Mouse (Mus musculus): ENCODE results near the gene Mpig6b. TPM values are rescaled to one million over a fixed set of nuclear protein-coding genes. Genes with fewer than 3 reads are reported as not detected.

Mpig6b gene
- polyA plus RNA-seq, 1 experiment = 2.1 TPM

DNA sequence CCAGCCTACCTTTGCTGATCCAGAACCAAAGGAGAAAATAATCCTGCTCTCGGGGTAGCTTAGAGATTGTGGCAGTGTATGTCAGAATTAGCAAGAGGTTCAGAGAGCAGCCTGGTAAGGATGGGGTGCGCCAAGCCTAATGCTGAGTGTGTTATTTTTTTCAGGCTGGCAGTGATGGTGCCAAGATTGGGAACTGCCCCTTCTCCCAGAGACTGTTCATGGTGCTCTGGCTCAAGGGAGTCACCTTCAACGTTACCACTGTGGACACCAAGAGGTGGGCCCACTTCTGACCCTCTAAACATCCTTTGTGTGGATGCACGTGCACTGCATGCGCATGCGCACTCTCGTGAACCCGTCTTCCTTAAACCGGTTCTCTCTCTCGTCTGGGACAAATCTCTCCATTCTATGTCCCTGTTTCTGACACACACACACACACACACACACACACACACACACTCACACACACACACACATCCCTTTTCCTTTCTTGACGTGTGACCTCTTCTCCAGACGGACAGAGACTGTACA is 13.6 kb downstream of the Mpig6b start:
- DNase-seq = peak; percentile 3
- 49% methylated on average over 12 of the region's 12 CpGs for WGBS
- peak overlapping the region; percentile 83 for H3K4me3 ChIP-seq (replicated peaks; ENCODE audit: extremely low read depth, low read depth, low read length)
- TF ChIP-seq CTCF (IDR thresholded peaks at IDR 0.05; ENCODE audit: insufficient read depth, low read length) (no peak), POLR2A (IDR thresholded peaks at IDR 0.05; ENCODE audit: borderline replicate concordance, extremely low read depth, low read depth, low read length) (no peak)
- peaks cover 34% of the 10 kb centered on the region for H3K4me1 ChIP-seq (ENCODE audit: control insufficient read depth, insufficient read depth, low read length)

DNA sequence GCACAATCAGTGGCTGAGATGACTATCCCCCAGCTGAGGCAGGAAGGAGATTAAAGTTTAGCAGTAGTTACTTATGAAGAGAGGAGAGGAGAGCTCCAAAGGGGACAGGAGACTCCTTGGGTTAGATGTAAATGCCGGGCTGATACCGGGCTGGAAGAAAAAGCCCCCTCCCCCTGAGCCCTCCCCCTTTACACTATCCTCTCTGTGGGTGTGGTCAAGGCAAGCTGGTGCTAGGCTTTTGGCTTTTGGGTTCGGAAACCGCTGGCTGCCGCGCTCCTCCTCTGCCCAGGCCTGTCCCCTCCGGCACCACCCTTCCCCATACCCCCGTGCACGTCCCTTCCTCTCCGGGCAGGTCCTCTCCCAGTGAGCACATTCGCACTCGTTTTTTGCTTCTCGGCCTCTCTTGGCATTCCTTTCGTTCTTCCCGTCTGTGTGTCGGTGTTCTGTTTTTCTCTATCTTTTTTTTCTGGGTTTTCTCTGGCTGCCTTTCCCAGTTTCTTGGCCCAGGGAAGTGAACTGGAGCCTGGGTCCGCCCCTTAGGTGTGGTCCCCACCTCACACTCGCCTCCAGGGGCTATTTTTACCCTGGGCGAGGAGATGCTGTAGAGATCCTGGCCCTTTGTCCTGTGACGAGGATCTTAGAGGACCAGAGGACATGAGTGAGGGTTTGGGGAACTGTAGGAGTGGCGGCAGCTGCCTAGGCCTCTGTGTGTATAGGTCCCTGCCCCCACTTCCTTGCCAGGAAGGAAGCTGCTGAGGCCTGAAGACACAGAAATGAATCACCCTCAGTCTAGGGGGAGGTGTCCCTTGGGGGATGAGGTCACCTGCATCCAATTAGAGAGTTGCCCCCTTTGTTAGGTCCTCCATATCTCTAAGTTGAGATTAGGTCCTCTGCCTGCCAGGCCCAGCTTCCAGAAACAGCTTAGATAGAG is 14.6 kb downstream of the Mpig6b start:
- peaks cover 37% of the 10 kb centered on the region for H3K4me1 ChIP-seq (ENCODE audit: control insufficient read depth, insufficient read depth, low read length)
- DNase-seq = peak; percentile 67
- 2% methylated on average over 21 of the region's 21 CpGs for WGBS
- H3K4me3 ChIP-seq (replicated peaks; ENCODE audit: extremely low read depth, low read depth, low read length) = peak overlapping the region; percentile 83
- TF ChIP-seq POLR2A (IDR thresholded peaks at IDR 0.05; ENCODE audit: borderline replicate concordance, extremely low read depth, low read depth, low read length) (peak; percentile 97), CTCF (IDR thresholded peaks at IDR 0.05; ENCODE audit: insufficient read depth, low read length) (no peak)

DNA sequence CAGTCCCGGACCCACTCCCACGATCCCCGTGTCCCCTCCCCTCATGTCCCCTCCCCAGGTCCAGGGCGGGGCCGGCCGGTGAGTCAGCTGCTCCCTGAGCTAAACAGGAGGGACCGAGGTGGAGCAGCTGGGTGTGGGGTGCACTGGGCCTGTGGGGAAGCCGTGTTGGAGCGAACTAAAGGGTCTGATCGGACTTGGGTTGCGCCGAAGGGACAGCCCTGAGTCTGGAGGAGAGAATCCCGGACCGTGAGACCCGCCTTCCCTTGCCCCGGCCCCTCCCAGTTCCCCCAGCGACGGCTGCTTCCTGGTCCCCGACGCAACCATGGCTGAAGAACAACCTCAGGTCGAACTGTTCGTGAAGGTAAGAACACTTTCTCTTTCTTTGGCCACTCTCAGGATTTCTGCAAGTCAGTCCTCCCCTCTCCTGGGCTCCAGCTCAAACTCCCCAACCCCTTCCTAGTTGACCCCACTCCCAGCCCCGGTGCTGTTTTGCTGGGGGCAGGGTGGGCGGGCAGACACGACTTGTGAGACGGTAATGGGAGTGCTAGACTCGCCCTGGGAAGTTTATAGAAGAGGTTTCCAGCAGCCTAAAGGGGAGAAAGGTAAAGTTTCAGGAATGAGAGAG is 15.7 kb downstream of the Mpig6b start:
- Histone ChIP-seq H3K4me3 (replicated peaks; ENCODE audit: extremely low read depth, low read depth, low read length) (peak overlapping the region; percentile 92), H3K4me1 (ENCODE audit: control insufficient read depth, insufficient read depth, low read length) (peaks cover 30% of the 10 kb centered on the region)
- DNase-seq = peak; percentile 81
- peak; percentile 97; the same call in 1 of the 2 replicates for TF ChIP-seq POLR2A (IDR thresholded peaks at IDR 0.05; ENCODE audit: borderline replicate concordance, extremely low read depth, low read depth, low read length)
- TF ChIP-seq CTCF (IDR thresholded peaks at IDR 0.05; ENCODE audit: insufficient read depth, low read length) = no peak
- under 1% methylated on average over 27 of the region's 27 CpGs for WGBS

DNA sequence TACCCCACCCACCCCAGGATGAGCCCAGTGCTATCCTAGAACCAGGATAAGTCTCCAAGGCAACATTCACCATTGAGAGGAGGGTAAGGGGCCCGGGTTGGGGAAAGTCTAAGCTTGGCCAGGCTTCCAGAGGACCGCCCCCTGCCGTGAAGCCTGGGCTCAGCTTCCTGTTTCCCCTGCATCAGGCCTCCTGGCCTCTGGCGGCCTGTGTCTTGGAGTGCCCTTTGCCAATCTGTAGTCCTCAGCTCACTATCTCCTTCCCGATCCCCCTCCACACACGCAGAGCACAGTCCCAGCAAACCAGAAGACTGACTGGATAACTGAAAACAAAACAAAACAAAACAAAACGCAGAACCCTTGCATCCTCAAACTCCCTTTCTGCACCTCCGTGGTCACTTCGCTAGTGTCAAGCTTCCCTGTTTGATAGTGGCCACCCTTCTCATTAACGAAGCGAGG is 16.4 kb downstream of the Mpig6b start, which contains the start of gene Clic1:
Gene Clic1 (plus strand): TSS at position 406 of the 456 bp plus-strand sequence.
- WGBS = 2% methylated on average over 11 of the region's 11 CpGs
- Histone ChIP-seq H3K4me1 (ENCODE audit: control insufficient read depth, insufficient read depth, low read length) (peaks cover 33% of the 10 kb centered on the region), H3K4me3 (replicated peaks; ENCODE audit: extremely low read depth, low read depth, low read length) (peak within 1 kb of the TSS; percentile 92)
- TF ChIP-seq CTCF (IDR thresholded peaks at IDR 0.05; ENCODE audit: insufficient read depth, low read length) = no peak
- peak; percentile 85; the same call in 1 of the 2 replicates for TF ChIP-seq POLR2A (IDR thresholded peaks at IDR 0.05; ENCODE audit: borderline replicate concordance, extremely low read depth, low read depth, low read length)
- peak; percentile 50 for DNase-seq

DNA sequence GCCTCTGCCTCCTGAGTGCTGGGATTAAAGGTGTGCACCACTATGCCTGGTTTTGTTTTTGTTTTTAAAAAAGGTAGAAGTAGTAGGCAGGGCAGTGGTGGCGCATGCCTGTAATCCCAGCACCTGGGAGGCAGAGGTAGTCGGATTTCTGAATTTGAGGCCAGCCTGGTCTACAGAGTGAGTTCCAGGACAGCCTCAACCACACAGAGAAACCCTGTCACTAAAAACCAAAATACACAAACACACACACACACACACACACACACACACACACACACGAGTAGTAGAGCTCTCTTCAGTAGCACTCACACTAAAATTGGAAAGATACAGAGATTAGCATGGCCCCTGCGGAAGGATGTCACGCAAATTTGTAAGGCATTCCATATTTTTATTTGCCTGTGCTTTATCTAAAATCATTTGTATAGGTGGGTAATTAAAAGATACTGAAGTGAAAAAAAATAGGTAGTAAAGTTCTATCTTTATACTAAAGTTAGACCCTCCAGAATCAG is 17.0 kb downstream of the Mpig6b start:
- Histone ChIP-seq H3K4me1 (ENCODE audit: control insufficient read depth, insufficient read depth, low read length) (peaks cover 37% of the 10 kb centered on the region), H3K4me3 (replicated peaks; ENCODE audit: extremely low read depth, low read depth, low read length) (no peak overlapping the region)
- WGBS = 54% methylated on average over 5 of the region's 5 CpGs
- DNase-seq = no peak
- TF ChIP-seq POLR2A (IDR thresholded peaks at IDR 0.05; ENCODE audit: borderline replicate concordance, extremely low read depth, low read depth, low read length) = no peak
- TF ChIP-seq CTCF (IDR thresholded peaks at IDR 0.05; ENCODE audit: insufficient read depth, low read length) = no peak

DNA sequence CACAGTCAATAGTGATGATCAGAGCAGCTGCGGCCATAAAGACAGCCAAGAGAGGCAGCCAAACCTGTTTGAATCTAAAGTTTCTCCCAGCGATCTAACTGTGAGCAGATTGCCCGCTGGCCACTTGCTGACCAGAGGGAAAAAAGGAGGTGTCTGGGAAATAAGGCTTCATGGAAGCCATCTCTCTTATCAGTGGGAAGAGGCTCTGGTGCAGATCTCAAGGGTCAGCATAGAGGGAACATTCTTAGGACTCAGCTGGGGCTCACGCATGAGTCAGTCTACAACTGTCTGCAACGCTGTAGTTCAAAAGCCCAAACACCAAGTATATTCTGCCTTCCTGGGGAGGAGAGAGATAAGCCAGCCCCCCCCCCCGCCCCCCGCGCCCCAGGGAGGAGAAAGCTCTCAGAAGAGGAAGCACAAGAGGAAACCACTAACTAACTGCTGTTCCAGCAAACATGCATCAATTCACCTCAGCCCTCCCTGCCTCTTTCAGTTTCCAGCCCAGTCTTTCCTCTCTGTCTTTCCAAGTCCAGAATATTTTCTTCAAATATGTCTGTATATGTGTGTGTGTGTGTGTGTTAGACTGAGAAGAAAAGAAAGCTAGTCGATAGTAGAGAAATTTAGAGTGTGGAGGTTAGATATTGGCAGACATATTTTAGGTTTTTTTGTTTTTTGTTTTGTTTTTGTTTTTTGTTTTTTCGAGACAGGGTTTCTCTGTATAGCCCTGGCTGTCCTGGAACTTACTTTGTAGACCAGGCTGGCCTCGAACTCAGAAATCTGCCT is 17.6 kb downstream of the Mpig6b start:
- H3K4me3 ChIP-seq (replicated peaks; ENCODE audit: extremely low read depth, low read depth, low read length) = peak overlapping the region; percentile 19
- DNase-seq = no peak
- peaks cover 39% of the 10 kb centered on the region for H3K4me1 ChIP-seq (ENCODE audit: control insufficient read depth, insufficient read depth, low read length)
- TF ChIP-seq CTCF (IDR thresholded peaks at IDR 0.05; ENCODE audit: insufficient read depth, low read length) = no peak
- 0 out of 2 replicates have a peak, but pooled peaks have one; percentile 8 for TF ChIP-seq POLR2A (IDR thresholded peaks at IDR 0.05; ENCODE audit: borderline replicate concordance, extremely low read depth, low read depth, low read length)
- WGBS = 9% methylated on average over 11 of the region's 11 CpGs

DNA sequence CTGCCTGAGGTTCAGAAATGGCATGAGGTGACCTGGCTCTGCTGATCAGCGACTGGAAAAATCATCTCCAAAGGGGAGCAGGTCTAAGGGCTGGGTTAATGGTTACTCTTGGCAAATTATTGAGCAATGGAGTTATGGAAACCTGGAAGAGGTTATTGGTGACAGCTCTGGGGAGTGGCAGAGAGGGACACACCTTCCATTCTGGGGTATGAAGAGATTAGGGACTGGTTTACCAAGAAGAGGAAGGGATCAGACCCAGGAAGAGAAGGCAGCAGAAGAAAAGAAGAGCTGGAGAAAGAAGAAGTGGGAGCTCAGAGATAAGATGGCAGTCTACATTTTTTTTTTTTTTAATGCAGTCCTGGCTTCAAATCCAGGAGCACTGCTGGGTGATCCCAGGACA is 18.3 kb downstream of the Mpig6b start:
- Histone ChIP-seq H3K4me3 (replicated peaks; ENCODE audit: extremely low read depth, low read depth, low read length) (no peak overlapping the region), H3K4me1 (ENCODE audit: control insufficient read depth, insufficient read depth, low read length) (peaks cover 36% of the 10 kb centered on the region)
- WGBS = 26% methylated on average over 1 of the region's 1 CpGs
- no peak for DNase-seq
- TF ChIP-seq CTCF (IDR thresholded peaks at IDR 0.05; ENCODE audit: insufficient read depth, low read length) (no peak), POLR2A (IDR thresholded peaks at IDR 0.05; ENCODE audit: borderline replicate concordance, extremely low read depth, low read depth, low read length) (no peak)

DNA sequence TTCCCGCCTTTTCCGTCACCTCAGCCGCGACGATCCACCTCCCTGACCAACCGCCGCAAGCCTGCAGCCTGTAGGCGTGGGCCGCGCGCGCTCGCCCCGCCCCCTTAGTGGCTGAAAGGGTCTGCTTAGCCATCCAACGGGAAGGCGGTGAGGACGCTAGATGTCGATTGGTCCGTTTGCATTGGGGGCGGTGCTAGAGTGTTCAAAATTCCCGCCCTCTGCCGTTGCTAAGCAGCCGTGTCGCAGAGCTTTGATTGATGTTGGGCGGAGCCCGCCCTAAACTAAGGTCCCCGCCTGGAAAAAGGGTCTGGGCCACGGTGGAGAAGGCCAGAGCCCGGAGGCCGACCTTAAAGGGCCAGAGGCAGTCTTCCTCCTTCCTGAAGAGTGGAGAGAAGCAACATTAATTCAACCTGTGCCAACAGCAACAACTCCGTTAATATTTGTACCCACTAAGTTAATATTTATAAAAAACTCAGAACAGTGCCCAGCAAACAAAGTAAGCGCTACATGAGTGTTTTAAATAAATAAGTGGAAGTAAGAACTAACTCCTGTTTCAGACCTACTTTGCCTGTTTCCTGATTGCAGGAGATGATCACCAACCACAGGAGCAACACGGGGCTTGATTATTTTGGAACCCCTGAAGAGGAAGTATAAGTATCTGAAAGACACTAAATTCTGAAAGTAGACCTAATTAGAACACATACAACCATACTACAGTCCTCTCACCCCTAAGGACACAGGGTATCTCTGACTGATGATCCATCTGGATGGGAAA is 19.1 kb downstream of the Mpig6b start, which contains the start of gene Msh5:
Gene Msh5 (minus strand): TSS at position 65 of the 775 bp plus-strand sequence.
- H3K4me1 ChIP-seq (ENCODE audit: control insufficient read depth, insufficient read depth, low read length) = peaks cover 27% of the 10 kb centered on the region
- H3K4me3 ChIP-seq (replicated peaks; ENCODE audit: extremely low read depth, low read depth, low read length) = peak within 1 kb of the TSS; percentile 51
- WGBS = 1% methylated on average over 33 of the region's 33 CpGs
- no peak for TF ChIP-seq CTCF (IDR thresholded peaks at IDR 0.05; ENCODE audit: insufficient read depth, low read length)
- TF ChIP-seq POLR2A (IDR thresholded peaks at IDR 0.05; ENCODE audit: borderline replicate concordance, extremely low read depth, low read depth, low read length) = peak; percentile 4; the same call in 1 of the 2 replicates
- peak; percentile 98 for DNase-seq

Data from lung, adult 2 months (tissue).